Mouse (Mus musculus): Measurements from ENCODE around the gene Ugdh. TPM values are rescaled to one million over a fixed set of nuclear protein-coding genes. Genes with fewer than 3 reads are reported as not detected.
A peak's percentile ranks its signal among the peaks of the same experiment; 100 is the strongest.

Ugdh gene
- polyA plus RNA-seq, 1 experiment = 4.5 TPM

GRCm38 (mm10) chr5:65434471-65435362 is 1.0 kb downstream of the Ugdh start:
- Histone ChIP-seq H3K36me3 (ENCODE audit: control insufficient read depth, insufficient read depth, low read length) (no peaks in the 10 kb centered on the region), H3K4me1 (ENCODE audit: control insufficient read depth, insufficient read depth, insufficient read length) (peaks cover 2% of the 10 kb centered on the region; the same call in 1 of the 2 replicates), H3K27me3 (ENCODE audit: control insufficient read depth, insufficient read depth, low read length) (no peaks in the 10 kb centered on the region), H3K4me3 (ENCODE audit: extremely low read depth, insufficient read depth, insufficient read length) (peak overlapping the region; percentile 99), H3K27ac (ENCODE audit: insufficient read depth, low read length) (no peak overlapping the region)
- WGBS = 16% methylated on average over 15 of the region's 15 CpGs
- TF ChIP-seq CTCF (IDR thresholded peaks at IDR 0.05; ENCODE audit: extremely low read depth, insufficient read depth, insufficient read length, insufficient replicate concordance) (no peak), POLR2A (IDR thresholded peaks at IDR 0.05; ENCODE audit: low read depth, low read length) (no peak)
- no peak for DNase-seq (ENCODE audit: low read depth in 1 of 2, low spot score in 2 of 2)

DNA sequence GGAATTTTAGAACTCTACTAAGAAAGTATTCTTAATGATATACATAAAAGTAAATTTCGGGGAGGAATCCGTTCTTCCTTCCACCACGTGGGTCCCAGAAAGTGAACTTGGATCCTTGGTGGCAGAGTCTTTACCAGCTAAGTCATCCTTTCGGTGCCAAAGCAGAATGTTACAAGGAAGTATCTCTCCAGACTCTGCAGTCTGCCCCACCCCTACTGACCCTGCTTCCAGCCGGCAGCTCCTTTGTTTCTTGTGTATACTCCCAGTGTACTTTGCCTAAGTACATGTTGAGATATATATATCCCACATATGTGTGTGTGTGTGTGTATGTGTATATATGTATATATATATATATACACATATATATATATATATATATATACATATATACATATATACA is 6.3 kb downstream of the Ugdh start:
- Histone ChIP-seq H3K4me1 (ENCODE audit: control insufficient read depth, insufficient read depth, insufficient read length) (no peaks in the 10 kb centered on the region), H3K27ac (ENCODE audit: insufficient read depth, low read length) (no peak overlapping the region), H3K4me3 (ENCODE audit: extremely low read depth, insufficient read depth, insufficient read length) (no peak overlapping the region), H3K36me3 (ENCODE audit: control insufficient read depth, insufficient read depth, low read length) (no peaks in the 10 kb centered on the region; the same call in 1 of the 2 replicates), H3K27me3 (ENCODE audit: control insufficient read depth, insufficient read depth, low read length) (no peaks in the 10 kb centered on the region)
- WGBS = 91% methylated on average over 5 of the region's 5 CpGs
- TF ChIP-seq POLR2A (IDR thresholded peaks at IDR 0.05; ENCODE audit: low read depth, low read length) = no peak
- no peak for TF ChIP-seq CTCF (IDR thresholded peaks at IDR 0.05; ENCODE audit: extremely low read depth, insufficient read depth, insufficient read length, insufficient replicate concordance)
- DNase-seq (ENCODE audit: low read depth in 1 of 2, low spot score in 2 of 2) = no peak

- no peaks in the 10 kb centered on the region for H3K27me3 ChIP-seq (ENCODE audit: control insufficient read depth, insufficient read depth, low read length)
- TF ChIP-seq POLR2A (IDR thresholded peaks at IDR 0.05; ENCODE audit: low read depth, low read length) = no peak
- no peak for TF ChIP-seq CTCF (IDR thresholded peaks at IDR 0.05; ENCODE audit: extremely low read depth, insufficient read depth, insufficient read length, insufficient replicate concordance)
- H3K27ac ChIP-seq (ENCODE audit: insufficient read depth, low read length) = no peak overlapping the region
- no peak overlapping the region for H3K4me3 ChIP-seq (ENCODE audit: extremely low read depth, insufficient read depth, insufficient read length)
- no peaks in the 10 kb centered on the region for H3K4me1 ChIP-seq (ENCODE audit: control insufficient read depth, insufficient read depth, insufficient read length)
- no peak for DNase-seq (ENCODE audit: low read depth in 1 of 2, low spot score in 2 of 2)
- 58% methylated on average over 4 of the region's 4 CpGs for WGBS
- H3K36me3 ChIP-seq (ENCODE audit: control insufficient read depth, insufficient read depth, low read length) = peaks cover 1% of the 10 kb centered on the region; the same call in 1 of the 2 replicates
Observed at GRCm38 (mm10) chr5:65428321-65428720, 7.4 kb downstream of the Ugdh start.

DNA sequence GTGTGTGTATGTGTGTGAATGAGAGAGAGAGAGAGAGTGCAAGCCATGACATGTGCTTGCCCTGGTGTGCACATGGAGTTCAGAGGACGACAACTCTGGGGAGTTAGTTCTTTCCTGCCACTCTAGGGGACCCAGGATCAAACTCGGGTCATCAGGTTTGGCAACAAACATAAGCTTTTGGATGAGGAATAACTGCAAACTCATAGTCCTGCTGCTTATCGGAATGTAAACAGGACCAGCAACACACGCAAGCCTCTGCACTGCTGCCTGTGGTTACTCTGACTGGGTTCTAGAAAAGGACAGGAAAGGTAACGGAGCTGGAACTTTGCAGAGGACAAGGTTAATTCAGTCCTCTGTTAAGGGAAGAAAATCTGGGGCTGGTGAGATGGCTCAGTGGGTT is 10.5 kb downstream of the Ugdh start:
- H3K27ac ChIP-seq (ENCODE audit: insufficient read depth, low read length) = no peak overlapping the region
- WGBS = 95% methylated on average over 5 of the region's 5 CpGs

DNA sequence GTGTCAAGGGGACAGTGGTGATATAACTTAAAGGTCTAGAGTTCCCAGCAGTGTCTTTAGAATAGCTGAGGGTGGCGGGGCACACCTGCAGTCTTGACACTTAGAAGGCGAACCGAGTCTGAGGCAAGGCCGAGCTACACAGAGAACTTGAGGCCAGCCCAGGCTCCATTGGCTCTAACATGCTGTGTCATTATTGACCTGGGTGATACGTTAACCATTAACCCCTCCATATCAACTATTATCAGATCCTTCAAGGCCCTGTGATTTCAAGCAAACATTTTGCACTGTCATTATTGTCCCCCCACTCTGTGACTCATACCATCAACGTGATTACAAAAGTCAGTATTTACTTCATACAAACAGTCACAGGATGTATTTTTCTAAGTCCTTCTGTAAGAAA is 11.5 kb downstream of the Ugdh start:
- DNase-seq (ENCODE audit: low read depth in 1 of 2, low spot score in 2 of 2) = no peak
- TF ChIP-seq POLR2A (IDR thresholded peaks at IDR 0.05; ENCODE audit: low read depth, low read length) (no peak), CTCF (IDR thresholded peaks at IDR 0.05; ENCODE audit: extremely low read depth, insufficient read depth, insufficient read length, insufficient replicate concordance) (no peak)
- H3K27ac ChIP-seq (ENCODE audit: insufficient read depth, low read length) = no peak overlapping the region
- peaks cover 9% of the 10 kb centered on the region for H3K36me3 ChIP-seq (ENCODE audit: control insufficient read depth, insufficient read depth, low read length)
- H3K4me1 ChIP-seq (ENCODE audit: control insufficient read depth, insufficient read depth, insufficient read length) = no peaks in the 10 kb centered on the region
- no peak overlapping the region for H3K4me3 ChIP-seq (ENCODE audit: extremely low read depth, insufficient read depth, insufficient read length)
- no peaks in the 10 kb centered on the region for H3K27me3 ChIP-seq (ENCODE audit: control insufficient read depth, insufficient read depth, low read length)
- WGBS = 90% methylated on average over 6 of the region's 6 CpGs

More for the DNA sequence above, 10.5 kb downstream of the Ugdh start:
- DNase-seq (ENCODE audit: low read depth in 1 of 2, low spot score in 2 of 2) = no peak
- no peak overlapping the region for H3K4me3 ChIP-seq (ENCODE audit: extremely low read depth, insufficient read depth, insufficient read length)
- no peak for TF ChIP-seq POLR2A (IDR thresholded peaks at IDR 0.05; ENCODE audit: low read depth, low read length)
- TF ChIP-seq CTCF (IDR thresholded peaks at IDR 0.05; ENCODE audit: extremely low read depth, insufficient read depth, insufficient read length, insufficient replicate concordance) = no peak
- no peaks in the 10 kb centered on the region for H3K27me3 ChIP-seq (ENCODE audit: control insufficient read depth, insufficient read depth, low read length)
- H3K4me1 ChIP-seq (ENCODE audit: control insufficient read depth, insufficient read depth, insufficient read length) = no peaks in the 10 kb centered on the region
- peaks cover 9% of the 10 kb centered on the region for H3K36me3 ChIP-seq (ENCODE audit: control insufficient read depth, insufficient read depth, low read length)

DNA sequence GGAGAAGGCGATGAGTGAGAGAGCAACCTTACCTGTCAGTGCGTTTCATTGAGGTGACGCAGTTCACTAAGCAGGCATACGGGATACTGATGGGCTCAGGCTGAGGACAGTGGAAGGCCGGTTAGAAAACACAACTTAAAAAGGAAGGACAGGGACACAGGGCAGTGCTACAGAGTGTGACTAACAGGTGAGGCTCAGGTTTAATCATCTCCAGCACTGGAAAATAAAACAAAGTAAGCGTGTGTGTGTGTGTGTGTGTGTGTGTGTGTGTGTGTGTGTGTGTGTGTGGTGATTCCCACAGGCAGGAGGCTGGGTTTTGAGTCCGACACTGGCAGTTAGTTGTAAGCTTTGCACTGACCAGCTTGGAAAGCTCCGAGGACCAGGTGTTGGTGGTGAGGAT is 12.9 kb downstream of the Ugdh start:
- Histone ChIP-seq H3K36me3 (ENCODE audit: control insufficient read depth, insufficient read depth, low read length) (peaks cover 11% of the 10 kb centered on the region), H3K4me3 (ENCODE audit: extremely low read depth, insufficient read depth, insufficient read length) (no peak overlapping the region), H3K27ac (ENCODE audit: insufficient read depth, low read length) (no peak overlapping the region), H3K4me1 (ENCODE audit: control insufficient read depth, insufficient read depth, insufficient read length) (no peaks in the 10 kb centered on the region), H3K27me3 (ENCODE audit: control insufficient read depth, insufficient read depth, low read length) (no peaks in the 10 kb centered on the region)
- TF ChIP-seq CTCF (IDR thresholded peaks at IDR 0.05; ENCODE audit: extremely low read depth, insufficient read depth, insufficient read length, insufficient replicate concordance) (no peak), POLR2A (IDR thresholded peaks at IDR 0.05; ENCODE audit: low read depth, low read length) (no peak)
- DNase-seq (ENCODE audit: low read depth in 1 of 2, low spot score in 2 of 2) = no peak
- 96% methylated on average over 8 of the region's 8 CpGs for WGBS

DNA sequence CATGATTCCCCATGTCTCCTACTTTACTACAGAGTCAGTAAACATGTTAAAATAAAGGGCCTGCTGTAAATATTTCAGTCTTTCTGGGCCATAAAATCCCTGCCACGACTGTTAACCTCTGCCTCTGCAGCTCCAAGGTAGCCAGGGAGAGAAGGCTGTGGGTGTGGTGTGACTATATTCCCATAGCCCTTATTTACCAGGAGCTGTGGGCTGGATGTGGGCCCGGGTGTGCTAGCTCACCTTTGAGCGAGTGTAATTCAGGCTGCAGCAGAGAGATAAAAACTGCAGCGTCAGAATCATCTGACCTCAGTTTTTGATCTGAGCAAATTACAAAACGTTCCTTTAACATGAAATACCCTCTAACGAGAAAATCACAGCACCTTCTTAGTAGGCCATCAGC is 14.9 kb downstream of the Ugdh start:
- H3K4me3 ChIP-seq (ENCODE audit: extremely low read depth, insufficient read depth, insufficient read length) = no peak overlapping the region
- no peak overlapping the region for H3K27ac ChIP-seq (ENCODE audit: insufficient read depth, low read length)
- H3K27me3 ChIP-seq (ENCODE audit: control insufficient read depth, insufficient read depth, low read length) = no peaks in the 10 kb centered on the region
- no peak for DNase-seq (ENCODE audit: low read depth in 1 of 2, low spot score in 2 of 2)
- no peaks in the 10 kb centered on the region for H3K4me1 ChIP-seq (ENCODE audit: control insufficient read depth, insufficient read depth, insufficient read length)
- TF ChIP-seq POLR2A (IDR thresholded peaks at IDR 0.05; ENCODE audit: low read depth, low read length) (no peak), CTCF (IDR thresholded peaks at IDR 0.05; ENCODE audit: extremely low read depth, insufficient read depth, insufficient read length, insufficient replicate concordance) (no peak)
- 82% methylated on average over 6 of the region's 6 CpGs for WGBS
- H3K36me3 ChIP-seq (ENCODE audit: control insufficient read depth, insufficient read depth, low read length) = peaks cover 21% of the 10 kb centered on the region

Data from spleen, adult 2 months (tissue).